Mouse (Mus musculus) lung, embryonic 16.5 days (tissue): ENCODE data around the gene C1qtnf6. TPM values are rescaled to one million over a fixed set of nuclear protein-coding genes. Genes with fewer than 3 reads are reported as not detected.

ENCODE experiments used
- polyA plus RNA-seq: library from polyadenylated mRNA; unstranded; fragments of >200 nt; fragmentation: Nextera tagmentation; extraction: Ambion mirVana; gene quantifications from 2 replicates; pipeline ENCODE4 v1.2.1, GENCODE M21; 2015

Gene C1qtnf6
- polyA plus RNA-seq, 1 experiment from 2014 or later, result 39.5 TPM

Other genes with a start within 250 kb of the C1qtnf6 start
- 0.47 and 0.48 TPM in 2 replicates for gene Csf2rb2, start 225.7 kb downstream of the C1qtnf6 start, polyA plus RNA-seq
- gene Csf2rb, start 205.7 kb downstream of the C1qtnf6 start, polyA plus RNA-seq, result 3.0 and 6.5 TPM in 2 replicates
- gene Tex33, start 135.5 kb downstream of the C1qtnf6 start, polyA plus RNA-seq, result not detected in 2 replicates
- 129 and 160 TPM in 2 replicates for gene Tst, start 125.5 kb downstream of the C1qtnf6 start, polyA plus RNA-seq
- 5.0 and 5.5 TPM in 2 replicates for gene Mpst, start 125.0 kb downstream of the C1qtnf6 start, polyA plus RNA-seq
- gene Kctd17, start 102.9 kb downstream of the C1qtnf6 start, polyA plus RNA-seq, result 32.1 and 37.0 TPM in 2 replicates
- gene Tmprss6, start 62.8 kb downstream of the C1qtnf6 start, polyA plus RNA-seq, result 0.14 and 0.74 TPM in 2 replicates
- 0.39 and 1.2 TPM in 2 replicates for gene Il2rb, start 36.1 kb downstream of the C1qtnf6 start, polyA plus RNA-seq
- 0.05 TPM in 1 of 2 replicates, not detected in the other for gene Sstr3, start 13.3 kb upstream of the C1qtnf6 start, polyA plus RNA-seq
- gene Rac2, start 41.4 kb upstream of the C1qtnf6 start, polyA plus RNA-seq, result 23.4 and 39.3 TPM in 2 replicates
- gene Cyth4, start 65.6 kb upstream of the C1qtnf6 start, polyA plus RNA-seq, result 11.1 and 11.8 TPM in 2 replicates
- gene Elfn2, start 187.4 kb upstream of the C1qtnf6 start, polyA plus RNA-seq, result 0.09 and 0.15 TPM in 2 replicates
- 40.8 and 43.1 TPM in 2 replicates for gene Mfng, start 242.1 kb upstream of the C1qtnf6 start, polyA plus RNA-seq